Mouse (Mus musculus) thymus, postnatal 25 days (tissue): ENCODE measurements at regions not wholly inside any gene's neighbourhood (a gene's known extent, or its start where the extent isn't known, plus 50 kb on each side); places are given as distances from the start of the nearest gene placed in this dataset.

Experiments
- DNase-seq: peaks from one replicate; pipeline ENCODE4 v3.0.0; 2022

DNA sequence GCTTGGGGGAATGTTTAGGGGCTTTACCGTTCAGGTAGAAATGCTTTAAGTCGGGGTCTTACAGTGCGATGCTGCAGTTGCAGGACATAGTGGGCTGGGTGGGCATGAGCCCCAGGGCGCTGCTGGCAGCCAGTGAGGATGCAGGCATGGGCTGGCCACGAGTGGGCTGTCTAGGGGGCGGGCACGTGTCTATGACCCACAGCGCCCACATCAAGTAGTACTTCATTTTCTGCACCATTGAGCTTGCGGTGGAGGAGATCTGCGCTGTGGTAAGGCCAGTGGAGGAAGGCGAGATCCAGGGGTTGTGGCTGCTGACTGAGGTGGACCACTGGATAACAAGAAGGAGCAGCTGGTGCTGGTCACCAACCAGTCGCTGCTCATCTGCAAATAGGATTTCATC lies 52.4 kb upstream of the Olfr291 start:
- DNase-seq: no peak

GRCm38 (mm10) chr7:84794655-84795054 lies 58.7 kb upstream of the Olfr291 start:
- DNase-seq: no peak

DNA sequence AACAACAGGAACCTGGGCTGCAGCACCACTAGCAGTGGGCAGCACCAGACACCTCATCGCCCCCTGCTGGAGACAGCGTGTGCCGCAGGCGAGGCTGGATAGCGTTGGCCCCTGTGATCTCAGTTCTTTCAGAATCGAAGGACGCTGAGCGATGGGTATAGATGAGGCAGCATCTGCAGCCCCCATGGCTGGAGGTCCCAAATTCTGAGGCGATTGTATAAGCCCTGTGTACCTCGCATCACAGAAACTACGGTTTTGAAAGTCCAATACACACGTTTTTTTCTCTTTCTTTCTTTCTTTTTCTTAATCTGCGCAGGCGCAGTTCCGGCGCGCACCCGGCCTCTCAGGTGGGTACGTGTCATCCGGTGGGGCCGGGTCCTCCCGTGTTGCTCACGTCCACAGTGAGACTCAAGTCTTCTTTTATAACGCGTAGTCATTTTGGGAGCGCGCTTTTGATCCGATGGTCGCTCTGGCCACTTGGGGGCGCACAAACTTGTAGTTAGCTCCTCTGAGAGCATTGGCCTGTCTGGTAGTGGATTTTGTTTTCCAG lies 74.0 kb upstream of the Olfr291 start:
- peak; percentile 86 for DNase-seq

DNA sequence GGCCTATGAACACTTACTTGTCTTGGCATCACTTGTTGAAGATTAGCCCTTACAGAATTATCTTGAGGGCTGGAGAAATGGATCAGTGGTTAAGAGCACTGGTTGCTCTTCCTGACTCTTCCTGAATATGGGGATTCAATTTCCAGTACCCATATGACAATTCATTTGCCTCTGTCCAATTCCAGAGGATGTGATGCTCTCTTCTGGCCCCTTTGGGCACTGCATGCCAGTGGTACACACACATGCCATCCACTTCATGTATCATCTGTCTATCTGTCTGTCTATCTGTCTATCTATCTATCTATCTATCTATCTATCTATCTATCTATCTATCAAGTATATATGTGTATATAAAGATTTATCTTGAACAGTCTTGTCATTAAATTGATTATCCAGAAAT lies 75.7 kb upstream of the Olfr291 start:
- DNase-seq: no peak

DNA sequence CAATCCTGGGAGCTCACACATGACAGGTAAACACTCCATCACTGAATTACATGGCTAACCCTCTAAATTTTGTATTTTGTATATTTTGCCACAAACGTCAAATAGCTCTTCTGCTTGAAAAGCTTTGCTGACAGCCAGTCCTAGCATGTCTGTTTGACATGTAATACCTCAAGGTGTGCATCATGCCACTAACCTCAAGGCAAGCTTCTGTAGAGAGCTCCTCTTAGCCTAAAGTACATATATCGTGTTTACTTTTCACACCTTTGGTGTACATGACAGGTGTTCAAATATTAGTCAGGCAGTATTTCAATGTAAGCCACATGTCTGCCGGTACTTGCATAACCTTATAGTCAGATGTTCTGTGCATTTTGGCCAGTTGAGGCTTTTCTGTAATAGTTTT lies 66.5 kb upstream of the Zfand6 start:
- no peak for DNase-seq

DNA sequence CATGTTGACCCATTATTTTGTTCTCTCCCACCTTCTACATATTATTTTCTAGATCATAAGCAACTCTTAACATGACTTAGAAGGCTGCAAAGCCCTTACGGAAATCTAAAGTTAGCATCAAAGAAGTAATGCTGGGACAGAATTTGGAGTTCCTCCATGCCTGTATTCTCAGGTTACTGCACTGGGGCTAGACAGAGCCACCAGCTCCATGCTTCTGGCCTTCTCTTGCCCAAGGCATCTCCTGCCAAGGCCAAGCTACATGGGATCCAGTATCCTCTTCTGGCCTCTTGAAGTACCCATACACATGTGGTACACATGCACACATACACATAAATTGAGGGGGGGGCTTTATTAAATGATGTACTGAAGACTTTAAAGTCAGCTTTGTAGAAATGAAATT lies 63.6 kb upstream of the Zfand6 start:
- DNase-seq: no peak

- DNase-seq: peak; percentile 56
These were observed 59.9 kb upstream of the Zfand6 start for GRCm38 (mm10) chr7:84749434-84750301.

DNA sequence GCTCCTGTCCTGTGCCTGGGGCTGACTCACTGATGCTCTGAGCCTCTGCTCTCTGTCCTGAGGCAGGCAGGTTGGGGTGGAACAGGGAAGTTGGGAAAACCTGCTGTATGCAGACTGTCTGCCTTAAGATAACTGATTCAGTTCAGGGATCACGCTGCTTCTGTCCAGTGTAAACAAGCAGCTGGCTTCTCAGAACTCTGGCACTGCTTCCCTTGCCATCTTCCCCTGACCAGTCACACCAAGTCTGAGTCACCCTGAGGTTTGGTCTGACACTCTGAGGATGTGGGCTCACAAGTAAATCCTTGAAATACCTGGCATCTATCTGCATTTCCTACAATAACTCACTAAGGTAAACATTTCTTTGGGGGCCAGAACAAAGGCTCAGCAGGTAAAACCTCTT lies 58.1 kb upstream of the Zfand6 start:
- DNase-seq: no peak

- no peak for DNase-seq
These were observed 54.7 kb upstream of the Zfand6 start for GRCm38 (mm10) chr7:84744321-84745070.

DNA sequence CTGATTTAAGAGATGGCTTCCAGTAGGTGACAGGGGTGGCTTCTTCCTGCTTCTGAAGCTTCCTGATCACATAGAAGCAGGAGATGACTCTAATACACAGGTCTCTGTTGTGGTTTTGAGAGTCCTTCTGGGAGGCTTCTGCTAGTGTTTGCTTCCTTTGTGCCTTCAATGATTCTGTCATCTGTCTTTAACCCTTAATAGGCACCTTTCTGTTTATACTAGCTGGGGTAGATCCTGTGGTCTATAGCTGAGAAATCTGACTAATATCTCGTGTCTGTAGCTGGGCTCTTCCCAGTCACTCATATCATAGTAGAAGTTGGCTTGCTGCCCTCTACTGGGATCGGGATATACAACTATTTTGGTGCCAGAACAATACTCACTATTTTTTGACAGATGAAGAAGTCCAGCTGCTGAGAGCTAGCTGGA lies 50.2 kb upstream of the Zfand6 start:
- DNase-seq: peak; percentile 4
